Mouse (Mus musculus): ENCODE results near the gene Tm9sf4. TPM values are rescaled to one million over a fixed set of nuclear protein-coding genes. Genes with fewer than 3 reads are reported as not detected.

Tm9sf4 gene
- polyA plus RNA-seq, 1 experiment, result 32.9 TPM

Other genes starting within 250 kb of the Tm9sf4 start
- gene Mylk2, start 250.0 kb upstream of the Tm9sf4 start, polyA plus RNA-seq (2012; rRNA removed), result 0.34 and 0.63 TPM in 2 replicates
- gene Foxs1, start 228.1 kb upstream of the Tm9sf4 start, polyA plus RNA-seq (2012; rRNA removed), result 1.3 and 1.9 TPM in 2 replicates
- gene Dusp15, start 209.6 kb upstream of the Tm9sf4 start, polyA plus RNA-seq (2012; rRNA removed), result 0.13 and 0.61 TPM in 2 replicates
- gene Ttll9, start 198.8 kb upstream of the Tm9sf4 start, polyA plus RNA-seq (2012; rRNA removed), result 0.04 and 0.12 TPM in 2 replicates
- 96.1 and 115 TPM in 2 replicates for gene Pdrg1, start 145.9 kb upstream of the Tm9sf4 start, polyA plus RNA-seq (2012; rRNA removed)
- 0.03 and 0.04 TPM in 2 replicates for gene Xkr7, start 129.5 kb upstream of the Tm9sf4 start, polyA plus RNA-seq (2012; rRNA removed)
- gene Ccm2l, start 95.3 kb upstream of the Tm9sf4 start, polyA plus RNA-seq (2012; rRNA removed), result 12.4 and 15.5 TPM in 2 replicates
- gene Hck, start 52.8 kb upstream of the Tm9sf4 start, polyA plus RNA-seq (2012; rRNA removed), result 4.0 and 4.3 TPM in 2 replicates
- gene Tspyl3, start 64.1 kb downstream of the Tm9sf4 start, polyA plus RNA-seq (2012; rRNA removed), result 4.7 and 4.9 TPM in 2 replicates
- 5.2 and 8.8 TPM in 2 replicates for gene Plagl2, start 80.1 kb downstream of the Tm9sf4 start, polyA plus RNA-seq (2012; rRNA removed)
- 29.7 and 29.8 TPM in 2 replicates for gene Pofut1, start 80.2 kb downstream of the Tm9sf4 start, polyA plus RNA-seq (2012; rRNA removed)
- gene Kif3b, start 130.1 kb downstream of the Tm9sf4 start, polyA plus RNA-seq (2012; rRNA removed), result 14.5 TPM in 2 replicates
- 14.5 and 19.3 TPM in 2 replicates for gene Asxl1, start 184.5 kb downstream of the Tm9sf4 start, polyA plus RNA-seq (2012; rRNA removed)

Measured in urinary bladder, adult 2 months (tissue).